Mouse (Mus musculus): ENCODE measurements around the gene Gabbr1. TPM values are rescaled to one million over a fixed set of nuclear protein-coding genes. Genes with fewer than 3 reads are reported as not detected.

The Gabbr1 gene
- polyA plus RNA-seq, 1 experiment from 2014 or later, result 6.2 TPM

- no peak overlapping the region for H3K4me2 ChIP-seq (replicated peaks; ENCODE audit: low read depth, low read length)
- no peak overlapping the region for H3K27ac ChIP-seq (ENCODE audit: low read length)
- H3K36me3 ChIP-seq (ENCODE audit: insufficient read depth, low read length), result peaks cover 37% of the 10 kb centered on the region; the same call in 1 of the 2 replicates
- TF ChIP-seq CTCF (IDR thresholded peaks at IDR 0.05) (no peak), EP300 (IDR thresholded peaks at IDR 0.05) (no peak)
- WGBS, result 96% methylated on average over 2 of the region's 2 CpGs
- no peak overlapping the region for H3K9ac ChIP-seq (replicated peaks; ENCODE audit: low read depth)
- H3K4me1 ChIP-seq (ENCODE audit: insufficient read depth, low read depth, low read length), result no peaks in the 10 kb centered on the region
- DNase-seq (ENCODE audit: low spot score) (no peak), ATAC-seq (no peak)
- H3K27me3 ChIP-seq (replicated peaks; ENCODE audit: insufficient read depth, low read length), result no peaks in the 10 kb centered on the region
- H3K9me3 ChIP-seq (ENCODE audit: low read length), result no peaks in the 10 kb centered on the region
- H3K4me3 ChIP-seq (ENCODE audit: low read depth, low read length), result no peak overlapping the region
These were observed 20.2 kb downstream of the Gabbr1 start for GRCm38 (mm10) chr17:37065993-37066392.

- no peak for ATAC-seq
These were observed 22.1 kb downstream of the Gabbr1 start for GRCm38 (mm10) chr17:37067861-37068260.

GRCm38 (mm10) chr17:37070121-37070520 lies 24.4 kb downstream of the Gabbr1 start:
- Histone ChIP-seq H3K27me3 (replicated peaks; ENCODE audit: insufficient read depth, low read length) (no peaks in the 10 kb centered on the region), H3K4me2 (replicated peaks; ENCODE audit: low read depth, low read length) (no peak overlapping the region), H3K9ac (replicated peaks; ENCODE audit: low read depth) (no peak overlapping the region), H3K4me1 (ENCODE audit: insufficient read depth, low read depth, low read length) (no peaks in the 10 kb centered on the region), H3K36me3 (ENCODE audit: insufficient read depth, low read length) (peaks cover 40% of the 10 kb centered on the region; the same call in 1 of the 2 replicates), H3K27ac (ENCODE audit: low read length) (no peak overlapping the region), H3K4me3 (ENCODE audit: low read depth, low read length) (no peak overlapping the region), H3K9me3 (ENCODE audit: low read length) (no peaks in the 10 kb centered on the region)
- no peak for ATAC-seq
- no peak for TF ChIP-seq CTCF (IDR thresholded peaks at IDR 0.05)
- TF ChIP-seq EP300 (IDR thresholded peaks at IDR 0.05), result no peak
- no peak for DNase-seq (ENCODE audit: low spot score)
- WGBS, result 89% methylated on average over 8 of the region's 8 CpGs

More at GRCm38 (mm10) chr17:37067861-37068260, 22.1 kb downstream of the Gabbr1 start:
- Histone ChIP-seq H3K9me3 (ENCODE audit: low read length) (no peaks in the 10 kb centered on the region), H3K4me2 (replicated peaks; ENCODE audit: low read depth, low read length) (no peak overlapping the region), H3K9ac (replicated peaks; ENCODE audit: low read depth) (no peak overlapping the region), H3K27me3 (replicated peaks; ENCODE audit: insufficient read depth, low read length) (no peaks in the 10 kb centered on the region), H3K4me3 (ENCODE audit: low read depth, low read length) (no peak overlapping the region), H3K27ac (ENCODE audit: low read length) (no peak overlapping the region), H3K4me1 (ENCODE audit: insufficient read depth, low read depth, low read length) (no peaks in the 10 kb centered on the region), H3K36me3 (ENCODE audit: insufficient read depth, low read length) (peaks cover 43% of the 10 kb centered on the region; the same call in 1 of the 2 replicates)
- WGBS, result 91% methylated on average over 1 of the region's 1 CpGs
- TF ChIP-seq CTCF (IDR thresholded peaks at IDR 0.05), result no peak
- TF ChIP-seq EP300 (IDR thresholded peaks at IDR 0.05), result no peak
- no peak for DNase-seq (ENCODE audit: low spot score)

- Histone ChIP-seq H3K36me3 (ENCODE audit: insufficient read depth, low read length) (peaks cover 33% of the 10 kb centered on the region; the same call in 1 of the 2 replicates), H3K4me2 (replicated peaks; ENCODE audit: low read depth, low read length) (no peak overlapping the region), H3K9ac (replicated peaks; ENCODE audit: low read depth) (no peak overlapping the region), H3K27ac (ENCODE audit: low read length) (no peak overlapping the region), H3K4me3 (ENCODE audit: low read depth, low read length) (no peak overlapping the region), H3K27me3 (replicated peaks; ENCODE audit: insufficient read depth, low read length) (no peaks in the 10 kb centered on the region), H3K4me1 (ENCODE audit: insufficient read depth, low read depth, low read length) (no peaks in the 10 kb centered on the region), H3K9me3 (ENCODE audit: low read length) (no peaks in the 10 kb centered on the region)
- ATAC-seq (no peak), DNase-seq (ENCODE audit: low spot score) (no peak)
- TF ChIP-seq EP300 (IDR thresholded peaks at IDR 0.05), result no peak
- no peak for TF ChIP-seq CTCF (IDR thresholded peaks at IDR 0.05)
- 85% methylated on average over 12 of the region's 12 CpGs for WGBS
These were observed 26.4 kb downstream of the Gabbr1 start for GRCm38 (mm10) chr17:37072080-37072729.

- Histone ChIP-seq H3K27ac (ENCODE audit: low read length) (no peak overlapping the region), H3K4me2 (replicated peaks; ENCODE audit: low read depth, low read length) (no peak overlapping the region), H3K9me3 (ENCODE audit: low read length) (no peaks in the 10 kb centered on the region), H3K4me1 (ENCODE audit: insufficient read depth, low read depth, low read length) (no peaks in the 10 kb centered on the region), H3K27me3 (replicated peaks; ENCODE audit: insufficient read depth, low read length) (no peaks in the 10 kb centered on the region), H3K9ac (replicated peaks; ENCODE audit: low read depth) (no peak overlapping the region), H3K4me3 (ENCODE audit: low read depth, low read length) (no peak overlapping the region), H3K36me3 (ENCODE audit: insufficient read depth, low read length) (peaks cover 33% of the 10 kb centered on the region; the same call in 1 of the 2 replicates)
- TF ChIP-seq EP300 (IDR thresholded peaks at IDR 0.05) (no peak), CTCF (IDR thresholded peaks at IDR 0.05) (no peak)
- ATAC-seq (no peak), DNase-seq (ENCODE audit: low spot score) (no peak)
- 75% methylated on average over 11 of the region's 11 CpGs for WGBS
These were observed 27.0 kb downstream of the Gabbr1 start for GRCm38 (mm10) chr17:37072730-37073276.

GRCm38 (mm10) chr17:37075181-37075580 lies 29.4 kb downstream of the Gabbr1 start:
- 90% methylated on average over 6 of the region's 6 CpGs for WGBS
- no peak overlapping the region for H3K4me3 ChIP-seq (ENCODE audit: low read depth, low read length)
- H3K4me2 ChIP-seq (replicated peaks; ENCODE audit: low read depth, low read length), result no peak overlapping the region
- no peak overlapping the region for H3K9ac ChIP-seq (replicated peaks; ENCODE audit: low read depth)
- ATAC-seq (no peak), DNase-seq (ENCODE audit: low spot score) (no peak)
- peaks cover 17% of the 10 kb centered on the region; the same call in 1 of the 2 replicates for H3K36me3 ChIP-seq (ENCODE audit: insufficient read depth, low read length)
- H3K27me3 ChIP-seq (replicated peaks; ENCODE audit: insufficient read depth, low read length), result no peaks in the 10 kb centered on the region
- H3K4me1 ChIP-seq (ENCODE audit: insufficient read depth, low read depth, low read length), result no peaks in the 10 kb centered on the region; the same call in 1 of the 2 replicates
- no peaks in the 10 kb centered on the region for H3K9me3 ChIP-seq (ENCODE audit: low read length)
- H3K27ac ChIP-seq (ENCODE audit: low read length), result no peak overlapping the region
- TF ChIP-seq EP300 (IDR thresholded peaks at IDR 0.05) (no peak), CTCF (IDR thresholded peaks at IDR 0.05) (no peak)
